Mouse (Mus musculus) spleen, embryonic (tissue): ENCODE results near the gene Cdc45.

Source experiments
- CTCF ChIA-PET: fragments of 350-600 bp; sonication (Branson Sonifier 250); formaldehyde crosslinking; loops from one replicate; lab custom pipeline; 2022; lab: Charles Lee

The Cdc45 gene

DNA sequence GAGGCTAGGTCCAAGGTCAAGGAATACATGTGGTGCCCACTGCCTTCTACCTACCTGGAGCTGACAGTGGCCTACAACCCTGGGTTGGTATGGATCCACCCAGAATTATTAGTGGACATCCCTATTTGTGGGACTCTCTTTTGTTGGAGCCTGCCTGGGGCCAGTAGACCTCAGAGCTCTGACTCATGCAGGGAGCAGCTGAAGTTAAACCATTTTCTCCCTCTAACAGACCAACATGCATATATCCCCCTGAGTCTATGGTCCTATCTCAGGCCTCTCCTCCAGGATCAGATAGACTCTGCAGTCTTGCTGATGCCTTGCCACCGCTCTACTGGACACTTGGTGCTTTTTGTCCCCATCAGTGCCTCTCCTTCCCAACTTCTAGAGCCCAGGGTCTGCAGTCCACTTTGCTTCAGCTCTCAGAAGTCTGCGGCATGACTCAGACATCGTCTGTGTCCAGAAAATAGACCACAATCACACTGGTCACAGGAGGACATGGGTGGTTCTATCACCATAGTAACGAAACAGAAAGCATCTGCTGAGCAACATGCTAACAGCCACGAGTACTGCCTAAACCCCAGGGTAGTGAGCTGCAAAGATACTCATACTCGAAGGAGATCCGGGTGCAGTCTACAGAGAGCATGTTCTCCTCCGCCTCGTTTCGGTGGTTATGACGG, 16.4 kb downstream of the Cdc45 start:
- CTCF ChIA-PET: no interaction called here

DNA sequence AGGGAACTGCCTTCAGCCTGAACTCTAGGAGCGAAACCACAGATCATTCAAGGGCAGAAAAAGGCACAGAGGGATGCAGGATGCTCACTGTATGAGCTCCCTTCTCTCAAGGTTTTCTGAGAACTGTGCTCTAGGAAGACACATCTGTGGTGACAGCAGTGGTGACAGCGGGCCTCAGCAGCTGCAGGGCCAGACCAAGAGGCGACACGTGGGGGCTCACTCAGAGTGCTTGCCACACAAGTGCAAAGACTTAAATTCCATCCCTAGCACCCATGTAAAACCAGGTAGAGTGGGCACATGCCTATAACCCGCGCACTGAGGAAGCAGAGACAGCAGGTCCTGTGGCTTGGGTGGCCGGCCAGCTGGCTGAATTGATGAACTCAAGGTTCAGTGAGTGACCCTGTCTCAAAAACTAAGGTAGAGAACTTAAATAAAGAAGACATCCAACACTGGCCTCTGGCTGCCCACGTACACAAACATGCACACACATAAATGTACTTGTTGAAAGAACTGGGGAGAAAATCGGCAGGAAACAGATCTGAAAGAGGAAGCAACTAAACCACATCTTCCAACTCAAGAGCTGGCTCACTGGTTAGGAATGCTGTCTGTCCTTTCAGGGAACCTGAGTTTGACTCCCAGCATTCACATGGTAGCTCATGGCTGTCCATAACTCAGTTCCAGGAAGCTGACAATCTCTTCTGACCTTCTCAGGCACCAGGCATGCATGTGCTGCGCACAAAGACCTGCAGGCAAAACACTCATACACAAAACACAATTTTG, 23.0 kb downstream of the Cdc45 start:
- CTCF ChIA-PET: no interaction called here

DNA sequence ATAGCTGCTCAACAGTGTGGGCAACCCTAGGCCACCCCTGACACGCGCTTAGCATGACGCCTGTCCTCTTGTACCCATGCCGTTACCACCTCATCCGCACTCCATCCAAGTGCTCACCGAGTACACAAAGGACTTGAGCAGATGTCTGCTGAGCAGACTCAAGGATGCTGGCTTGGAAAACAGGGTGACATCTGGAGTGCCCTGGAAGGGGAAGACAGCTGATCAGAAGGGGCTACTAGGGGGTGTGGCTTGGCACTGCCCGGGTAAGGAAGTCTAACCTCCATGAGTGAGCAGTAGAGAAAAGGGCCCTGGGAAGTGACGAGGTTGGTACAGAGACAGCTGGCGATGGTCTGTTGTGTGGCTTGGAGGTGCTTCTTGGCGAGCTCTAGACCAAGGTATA, 25.1 kb downstream of the Cdc45 start:
- CTCF ChIA-PET: no interaction called here

DNA sequence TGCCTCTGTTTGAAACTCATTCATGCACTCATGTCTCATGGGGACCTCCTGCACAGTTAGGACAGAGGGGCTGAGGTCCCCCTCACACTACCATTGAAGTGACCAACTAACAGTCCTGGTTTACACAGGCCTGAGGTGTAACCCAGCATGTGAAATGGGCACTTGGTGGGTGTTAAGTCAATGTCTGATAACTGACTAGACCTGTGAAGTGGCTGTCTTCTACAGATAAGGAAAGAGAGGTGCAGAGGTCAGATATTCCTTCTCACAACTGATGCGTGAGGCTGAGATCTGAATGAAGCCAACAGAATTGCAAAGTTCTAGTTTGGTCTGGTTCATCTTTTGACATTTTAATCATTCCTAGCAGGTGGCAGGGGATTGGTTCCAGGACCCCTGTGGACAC, 26.3 kb downstream of the Cdc45 start:
- CTCF ChIA-PET: no interaction called here

DNA sequence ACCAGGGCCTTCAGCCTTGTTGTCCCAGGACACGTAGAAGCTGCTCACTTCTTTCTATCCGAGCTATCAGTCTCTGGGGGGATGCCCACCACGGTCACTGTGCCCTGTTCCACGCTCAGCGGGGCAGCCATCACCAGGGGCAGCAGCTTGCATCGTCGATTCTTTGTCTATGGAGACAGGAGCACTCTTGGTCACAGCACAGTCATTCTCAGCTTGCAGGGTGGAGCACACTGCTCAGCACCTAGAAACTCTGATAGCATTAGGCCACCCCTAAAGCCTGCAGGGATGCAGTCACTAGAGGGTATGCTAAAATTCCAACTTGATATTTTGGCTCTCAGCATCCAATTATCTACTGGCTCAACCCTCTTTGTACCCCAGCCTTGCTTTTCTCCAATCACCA, 26.8 kb downstream of the Cdc45 start:
- CTCF ChIA-PET: no interaction called here

DNA sequence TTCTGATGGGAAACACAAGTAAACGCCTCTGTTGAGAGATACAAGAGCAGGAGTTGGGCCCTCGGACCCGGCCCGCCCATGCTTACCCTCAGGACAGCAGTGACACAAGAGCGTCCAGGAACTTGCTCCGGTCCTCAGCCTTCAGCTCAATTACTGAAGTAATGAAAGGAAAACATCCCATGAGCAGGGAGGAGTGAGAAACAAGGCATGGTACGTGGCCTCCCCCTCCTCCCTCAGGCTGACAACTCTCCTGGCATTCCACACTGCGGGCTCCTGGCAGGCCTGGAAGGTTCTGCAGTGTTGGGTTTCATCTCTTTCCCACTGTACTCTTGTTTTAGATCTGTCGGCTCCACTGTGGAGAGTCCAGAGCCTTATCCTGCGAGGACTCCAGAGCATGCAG, 30.0 kb downstream of the Cdc45 start:
- CTCF ChIA-PET: no interaction called here

DNA sequence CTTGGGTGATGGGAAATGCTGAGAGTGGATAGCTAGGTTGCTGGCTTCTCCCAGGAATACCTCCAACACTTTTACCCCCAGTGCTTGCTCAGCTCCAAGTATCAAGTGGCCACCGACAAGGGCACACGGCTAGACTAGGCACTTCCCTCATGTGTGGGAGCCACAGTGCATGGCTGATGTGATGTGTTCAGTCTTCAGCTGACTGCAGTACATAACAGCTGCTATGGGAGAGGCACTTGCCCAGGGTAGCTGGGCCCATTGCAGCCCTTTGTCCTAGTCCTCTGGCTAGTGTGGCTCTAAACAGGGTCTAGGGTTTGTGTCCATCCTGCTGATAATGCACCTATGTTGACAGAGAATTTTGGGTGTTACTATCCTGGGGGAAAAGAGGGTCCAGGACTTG, 33.3 kb downstream of the Cdc45 start:
- CTCF ChIA-PET: interaction anchor here (0.6 kb wide), 1 partner anchor 224 kb away, joined by 6 read pairs; no protein-coding TSS in a partner anchor

DNA sequence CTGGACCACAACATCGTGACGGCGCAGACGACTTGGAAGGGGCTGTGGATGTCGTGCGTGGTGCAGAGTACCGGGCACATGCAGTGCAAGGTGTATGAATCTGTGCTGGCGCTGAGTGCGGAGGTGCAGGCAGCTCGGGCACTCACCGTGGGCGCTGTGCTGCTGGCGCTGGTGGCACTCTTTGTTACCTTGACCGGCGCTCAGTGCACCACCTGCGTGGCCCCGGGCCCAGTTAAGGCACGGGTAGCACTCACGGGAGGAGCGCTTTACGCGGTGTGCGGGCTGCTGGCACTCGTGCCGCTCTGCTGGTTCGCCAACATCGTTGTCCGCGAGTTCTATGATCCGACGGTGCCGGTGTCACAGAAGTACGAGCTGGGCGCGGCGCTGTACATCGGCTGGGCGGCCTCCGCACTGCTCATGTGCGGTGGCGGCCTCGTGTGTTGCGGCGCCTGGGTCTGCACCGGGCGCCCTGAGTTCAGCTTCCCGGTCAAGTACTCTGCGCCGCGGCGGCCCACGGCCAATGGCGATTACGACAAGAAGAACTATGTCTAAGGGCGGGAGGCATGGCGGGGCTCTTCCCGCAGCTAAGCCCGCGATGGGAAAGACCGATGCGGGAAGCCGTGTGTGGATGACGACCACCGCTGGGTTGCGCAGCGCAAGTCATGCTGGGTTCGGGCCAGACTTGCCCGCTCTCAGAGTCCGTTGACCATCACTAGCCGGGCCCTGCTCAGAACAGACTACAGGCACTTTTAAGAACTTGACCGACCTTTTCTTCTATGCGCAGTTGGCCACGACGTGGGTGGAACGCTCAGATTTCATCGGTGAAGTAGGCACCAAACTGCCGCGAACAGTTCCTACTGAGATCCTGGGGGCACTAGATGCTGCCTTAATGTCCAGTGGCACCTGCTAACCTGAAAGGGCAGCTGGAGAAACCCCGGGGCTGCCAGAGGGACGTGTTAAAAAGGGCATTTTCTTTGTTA, 34.4 kb downstream of the Cdc45 start:
- CTCF ChIA-PET: no interaction called here

DNA sequence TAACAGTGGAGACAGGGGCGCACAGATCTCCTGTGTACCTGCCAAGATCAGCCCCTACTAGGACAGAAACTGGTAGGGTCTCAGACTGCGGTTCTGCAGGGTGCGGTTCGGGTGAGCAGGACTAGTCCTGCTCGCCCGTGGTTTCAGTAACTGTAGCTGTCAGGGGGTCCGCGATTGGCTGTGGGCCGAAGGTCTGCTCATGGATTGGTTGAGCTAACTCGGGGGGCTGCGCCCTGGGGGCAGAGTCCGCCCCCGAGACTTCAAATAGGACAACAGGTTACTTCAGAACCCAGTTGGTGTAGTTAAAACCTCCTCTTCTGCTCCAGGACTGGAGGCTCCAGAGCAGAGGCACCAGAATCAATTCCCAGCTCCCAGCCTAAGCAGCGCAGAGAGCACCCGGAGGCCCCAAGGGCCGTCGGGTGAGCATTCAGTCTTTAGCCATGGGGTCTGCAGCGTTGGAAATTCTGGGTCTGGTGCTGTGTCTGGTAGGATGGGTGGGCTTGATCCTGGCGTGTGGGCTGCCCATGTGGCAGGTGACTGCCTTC, 35.2 kb downstream of the Cdc45 start, which contains the start of gene Cldn5:
Gene Cldn5 (plus strand): TSS at position 292 of the 545 bp plus-strand sequence.
- CTCF ChIA-PET: no interaction called here

DNA sequence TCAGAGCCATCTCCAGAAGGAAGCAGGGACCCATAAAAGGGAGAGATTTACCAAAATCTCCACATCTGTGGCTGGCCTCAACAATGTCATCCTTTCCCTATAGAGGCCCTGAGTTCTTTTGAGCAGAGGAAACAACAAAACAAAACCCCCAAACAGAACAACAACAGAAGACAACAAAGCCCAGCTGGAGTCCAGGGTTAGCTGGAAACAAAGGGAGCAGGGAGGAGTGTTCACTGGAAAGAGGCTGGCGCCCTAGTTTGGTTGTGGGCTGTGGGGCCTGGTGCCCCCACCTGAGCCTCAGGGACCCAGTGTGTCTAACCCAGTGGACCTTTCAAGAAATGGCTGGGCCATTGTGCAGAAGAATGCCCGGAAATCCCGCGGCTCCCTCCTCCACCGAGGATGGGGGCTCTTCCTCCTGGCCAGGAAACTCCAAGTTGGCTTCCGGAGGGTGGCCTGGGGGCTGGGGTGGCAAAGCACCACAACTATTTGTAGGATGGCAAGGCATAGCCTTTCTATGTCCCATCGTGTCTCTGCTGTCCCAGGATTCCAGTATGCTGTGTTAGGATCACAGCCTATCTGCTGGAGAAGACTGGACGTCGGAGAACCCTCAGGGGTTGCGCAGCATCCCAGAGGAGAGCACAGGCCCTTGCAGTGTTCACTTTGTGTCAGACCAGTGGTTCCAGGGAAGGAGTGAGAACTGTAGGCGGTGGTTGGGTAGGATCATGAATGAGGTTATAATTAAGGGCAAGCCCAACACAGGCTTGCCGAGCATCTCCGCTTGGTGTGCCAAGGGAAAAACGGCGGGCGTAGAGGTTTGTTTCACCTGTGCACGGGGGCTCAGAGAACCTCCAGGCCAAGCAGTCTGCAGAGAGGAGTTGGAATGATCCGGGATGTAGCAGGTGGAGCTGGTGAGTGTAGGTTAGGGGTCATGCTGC, 35.9 kb downstream of the Cdc45 start:
- CTCF ChIA-PET: no interaction called here

DNA sequence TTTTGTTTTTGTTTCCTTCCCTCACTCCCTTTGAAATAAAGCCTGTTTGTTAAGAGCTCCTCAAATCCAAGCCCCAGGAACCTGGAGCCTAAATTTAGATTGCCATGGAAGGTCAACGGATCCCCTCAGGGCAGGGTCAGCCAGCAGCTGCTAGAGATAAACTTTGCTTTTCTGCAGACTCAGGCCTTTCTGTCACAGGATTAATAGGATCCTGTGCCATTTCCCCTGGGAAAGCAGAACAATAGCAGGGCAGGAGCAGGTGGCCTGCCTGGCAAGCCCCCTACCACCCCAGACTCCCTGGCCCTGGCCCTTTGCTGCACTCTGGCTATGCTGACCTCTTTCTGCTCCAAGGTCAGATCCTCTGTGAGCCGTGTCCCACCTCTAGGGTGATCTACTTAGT, 37.9 kb downstream of the Cdc45 start:
- CTCF ChIA-PET: no interaction called here

DNA sequence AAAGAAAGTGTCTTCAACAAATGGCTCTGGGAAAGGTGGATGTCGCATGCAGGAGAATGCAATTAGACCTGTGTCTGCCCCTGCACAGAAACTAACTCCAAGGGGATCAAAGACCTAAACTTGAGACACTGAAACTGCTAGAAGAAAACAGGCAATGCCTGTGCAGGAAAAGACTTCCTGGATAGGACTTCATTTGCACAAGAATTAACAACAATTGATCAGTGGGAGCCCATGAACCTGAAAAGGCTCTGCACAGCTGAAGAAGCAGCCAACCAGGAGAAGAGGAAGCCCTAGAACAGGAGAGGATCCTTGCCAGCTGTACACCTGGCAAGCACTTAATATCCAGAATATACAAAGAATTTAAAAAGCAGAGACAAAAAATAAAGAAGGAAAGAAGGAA, 42.3 kb downstream of the Cdc45 start:
- CTCF ChIA-PET: no interaction called here

DNA sequence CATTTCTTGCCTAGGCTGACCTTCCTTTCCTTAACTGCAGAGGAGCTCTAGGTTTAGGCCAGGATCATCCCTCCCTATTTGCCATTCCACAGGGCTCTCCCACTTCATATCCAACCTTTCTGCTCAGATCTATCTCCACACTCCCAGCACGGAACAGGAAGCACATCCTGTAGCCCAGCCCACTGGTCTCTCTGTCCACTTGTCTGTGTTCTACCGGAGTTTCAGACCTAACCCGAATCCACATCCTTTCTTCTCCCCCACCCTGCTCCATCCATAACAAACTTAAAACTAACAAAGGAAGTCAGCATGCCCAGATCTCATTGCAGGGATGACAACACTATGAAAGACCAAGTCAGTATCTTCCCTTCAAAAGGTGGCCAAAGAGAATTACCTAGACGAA, 45.4 kb downstream of the Cdc45 start:
- CTCF ChIA-PET: no interaction called here

DNA sequence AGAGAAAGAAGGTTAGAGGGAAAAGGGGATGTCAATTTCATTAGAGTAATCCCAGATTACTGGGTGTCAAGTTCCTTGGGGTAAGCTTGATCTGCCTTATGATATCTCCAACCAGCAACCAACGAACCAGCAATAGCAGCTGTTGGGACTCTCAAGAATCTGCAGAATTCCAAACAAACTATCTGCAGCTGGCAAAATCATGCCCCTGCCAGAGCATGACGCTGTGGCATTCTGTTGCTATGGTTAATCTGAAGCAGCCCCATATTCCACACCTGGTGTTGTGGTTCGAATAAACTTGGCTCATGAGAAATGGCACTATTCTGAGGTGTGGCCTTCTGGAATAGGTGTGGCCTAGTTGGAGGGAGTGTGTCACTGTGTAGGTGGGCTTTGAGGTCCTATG, 48.8 kb downstream of the Cdc45 start:
- CTCF ChIA-PET: no interaction called here

DNA sequence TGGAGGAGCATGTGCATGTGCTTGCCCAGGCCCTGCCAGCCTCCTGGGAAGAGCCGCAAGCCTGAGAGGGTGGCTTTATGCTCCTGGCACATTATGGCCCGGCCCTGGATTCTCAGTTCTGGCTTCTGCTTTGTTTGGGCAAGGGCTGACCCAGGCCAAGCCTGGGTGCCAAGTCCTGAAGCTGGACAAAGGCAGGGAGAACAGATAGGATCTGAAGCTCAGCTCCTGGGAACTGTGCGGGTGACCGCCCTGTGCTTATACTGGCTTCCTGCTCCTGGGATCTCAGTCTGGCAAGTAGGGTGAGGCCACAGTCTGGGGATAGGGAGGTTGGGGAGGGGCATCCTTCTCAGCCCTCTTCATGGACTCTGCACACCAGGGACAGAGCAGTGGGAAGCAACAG, 50.1 kb downstream of the Cdc45 start:
- CTCF ChIA-PET: no interaction called here

DNA sequence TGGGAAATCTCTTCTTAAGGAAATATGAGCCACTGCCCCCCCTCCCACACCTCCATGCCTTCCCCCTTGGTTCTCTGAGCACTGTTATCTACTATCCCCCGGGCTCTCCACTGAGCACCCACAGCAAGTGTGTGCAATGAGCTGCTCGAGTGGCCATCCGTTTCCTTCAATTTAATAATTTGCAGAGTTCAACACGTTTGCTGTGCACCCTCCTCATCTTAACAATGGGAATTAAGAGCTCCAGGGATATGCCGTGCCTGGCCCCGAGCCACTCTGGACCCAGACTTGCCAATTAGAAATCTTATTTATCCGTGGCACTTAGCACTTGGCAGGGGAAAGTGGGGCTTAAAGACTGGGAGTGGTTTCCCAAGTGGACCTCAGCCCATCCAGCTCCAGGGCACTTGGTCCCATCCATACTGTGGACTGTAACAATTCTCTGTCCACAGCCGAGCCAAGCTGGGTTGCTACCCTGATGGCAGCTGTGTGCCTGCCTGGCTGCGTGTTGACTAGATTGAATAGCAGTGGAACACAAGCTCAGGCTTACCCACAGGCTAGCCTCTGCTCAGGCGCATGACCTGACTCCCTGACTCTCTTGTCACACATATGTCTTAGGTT, 59.8 kb downstream of the Cdc45 start:
- CTCF ChIA-PET: interaction anchor here (0.7 kb wide), 1 partner anchor 57 kb away, joined by 6 read pairs; no protein-coding TSS in a partner anchor

DNA sequence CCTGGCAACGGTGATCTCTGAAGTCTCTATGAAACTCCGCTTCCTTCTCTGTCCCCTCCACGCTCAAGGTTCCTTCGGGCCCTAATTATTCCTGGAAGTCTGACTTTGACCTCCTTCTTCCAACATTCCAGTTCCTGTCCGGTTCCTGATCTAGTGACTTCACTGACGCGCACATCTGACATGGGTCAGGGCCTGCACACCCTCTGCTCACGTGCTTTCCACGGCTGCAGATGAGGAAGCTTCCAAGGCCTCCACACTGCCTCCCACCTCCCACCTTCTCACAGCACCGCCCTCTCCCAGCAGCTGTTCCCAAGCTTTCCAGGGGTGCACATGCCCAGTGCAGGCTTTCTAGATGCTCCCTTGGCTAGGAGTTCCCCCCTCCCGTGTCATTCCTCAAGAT, 60.7 kb downstream of the Cdc45 start:
- CTCF ChIA-PET: interaction anchor here (0.6 kb wide), 1 partner anchor 12 kb away, joined by 13 read pairs; no protein-coding TSS in a partner anchor

DNA sequence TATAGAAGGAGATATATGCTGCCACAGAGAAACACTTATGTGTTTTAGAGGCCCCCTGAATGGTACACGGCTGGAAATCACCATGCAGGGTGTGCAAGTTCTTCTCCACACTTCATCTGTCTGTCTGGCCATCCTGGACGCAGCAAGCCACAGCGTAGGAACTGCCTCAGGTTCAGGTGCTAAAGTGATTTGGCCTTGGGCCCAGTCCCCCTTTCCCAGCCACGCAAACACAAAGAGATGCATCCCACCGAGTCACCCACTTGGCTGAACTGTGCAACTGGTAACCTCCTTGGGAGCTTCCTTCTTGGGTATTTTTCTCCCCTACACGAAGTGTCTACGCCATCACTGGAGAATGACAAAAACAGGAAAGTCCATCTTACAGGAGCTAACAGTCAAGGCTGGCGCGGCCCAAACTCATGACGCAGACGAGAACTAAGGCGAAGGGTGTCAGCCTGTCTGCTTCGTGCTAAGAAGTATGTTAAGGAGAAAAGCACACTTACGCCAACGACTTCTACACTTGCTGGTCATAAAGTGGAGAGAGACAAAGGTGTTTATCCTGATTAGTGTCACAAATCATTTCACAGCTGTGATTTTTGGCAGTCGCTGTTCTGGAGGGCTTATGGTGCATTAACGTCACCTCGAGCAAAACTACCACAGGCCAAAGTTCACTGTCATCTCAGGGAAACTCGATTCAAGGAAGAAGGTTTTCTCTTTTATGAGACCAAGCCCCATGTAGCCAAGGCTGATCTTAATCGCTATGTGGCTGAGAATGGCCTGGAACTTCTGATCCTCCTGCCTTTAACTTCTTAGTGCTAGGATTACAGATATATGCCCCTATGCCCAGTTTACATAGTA, 65.3 kb downstream of the Cdc45 start:
- CTCF ChIA-PET: no interaction called here

DNA sequence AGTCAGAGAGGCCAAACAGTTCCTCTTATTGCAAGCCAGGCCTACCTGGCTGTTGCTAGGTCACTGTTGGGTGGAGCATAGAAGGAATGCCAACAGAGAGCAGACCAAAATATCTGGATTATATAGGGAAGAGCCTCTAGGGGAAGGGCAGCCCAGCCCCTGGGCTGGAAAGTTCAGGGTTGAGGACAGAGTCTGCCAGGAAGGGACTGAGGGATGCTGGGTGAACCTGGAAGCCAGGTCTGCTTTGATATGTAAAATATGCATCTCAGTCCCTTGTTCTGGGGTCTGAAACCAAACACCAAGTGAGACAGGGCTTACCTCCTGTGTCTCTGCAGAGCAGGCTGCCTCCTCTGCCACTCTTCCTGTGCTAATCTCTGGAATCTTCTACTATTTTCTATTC, 73.5 kb downstream of the Cdc45 start:
- CTCF ChIA-PET: no interaction called here
